Mouse (Mus musculus) bone marrow, adult 2 months (tissue): Measurements from ENCODE around the gene Csrp1.

Experiments used
- CTCF ChIP-seq: fragments of 200-500 bp; IDR thresholded peaks from 2 replicates; pipeline ENCODE4 v1.5.1; 2011; ENCODE audit warnings: low read length, control low read depth; ENCODE audit not compliant: control insufficient read depth, insufficient read depth
- POLR2A ChIP-seq: fragments of 200-500 bp; IDR thresholded peaks from 2 replicates; pipeline ENCODE4 v1.6.1; 2011; ENCODE audit warnings: low read depth, mild to moderate bottlenecking, control low read depth, low read length, borderline replicate concordance; ENCODE audit not compliant: control insufficient read depth

DNA sequence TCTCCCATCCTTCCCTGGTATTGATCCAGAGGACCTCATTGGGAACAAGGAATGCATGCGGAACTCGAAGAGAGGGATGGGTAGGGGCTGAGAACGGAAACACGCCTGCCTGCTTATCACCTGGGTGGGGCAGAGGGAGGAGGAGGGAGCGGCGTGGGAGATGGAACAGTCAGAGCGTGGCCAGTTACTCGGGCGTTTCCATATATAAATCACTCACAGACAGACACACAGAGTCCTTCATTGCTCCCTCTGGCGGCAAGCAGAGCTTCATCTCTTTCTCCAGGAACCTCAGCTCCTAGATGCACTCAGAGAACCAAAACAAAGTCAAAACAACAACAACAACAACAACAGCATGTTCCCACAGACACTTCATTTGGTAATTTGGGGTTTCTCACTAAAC, 68.8 kb downstream of the Csrp1 start:
- TF ChIP-seq POLR2A (no peak), CTCF (peak; percentile 19; the same call in 1 of the 2 replicates)
